Mouse (Mus musculus): ENCODE measurements around the gene Socs7. TPM values are rescaled to one million over a fixed set of nuclear protein-coding genes. Genes with fewer than 3 reads are reported as not detected.
A peak's percentile ranks its signal among the peaks of the same experiment; 100 is the strongest.
"Not testable (repeated sequence)": the region's sequence is repeated elsewhere in the genome, so short reads cannot be mapped to it uniquely, and the experiment has no call there.

Socs7 gene
- total RNA-seq, 2 experiments from 2014 or later: 81.0 to 84.7 TPM

DNA sequence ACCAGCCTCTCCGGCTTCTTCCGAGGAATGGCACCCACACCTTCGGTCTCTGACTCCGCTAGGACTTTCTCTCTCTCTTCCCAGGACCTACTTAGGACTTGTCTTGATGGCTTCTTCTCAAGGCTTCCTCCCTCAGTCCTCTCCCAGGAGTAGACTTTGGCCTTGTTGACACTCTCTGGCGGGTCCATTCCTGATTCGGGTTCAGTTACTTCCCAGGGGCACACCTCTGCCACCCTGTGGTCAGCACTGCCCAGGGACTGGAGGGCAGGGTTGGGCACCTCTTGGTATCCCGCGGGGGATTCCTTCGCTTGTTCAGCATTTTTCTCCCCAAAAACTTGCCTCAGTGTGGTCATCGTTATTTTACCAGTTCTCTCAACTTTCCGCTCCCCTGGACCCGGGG is 25.0 kb upstream of the Socs7 start:
- intact Hi-C loops (cut with DNase I): no loop called here

DNA sequence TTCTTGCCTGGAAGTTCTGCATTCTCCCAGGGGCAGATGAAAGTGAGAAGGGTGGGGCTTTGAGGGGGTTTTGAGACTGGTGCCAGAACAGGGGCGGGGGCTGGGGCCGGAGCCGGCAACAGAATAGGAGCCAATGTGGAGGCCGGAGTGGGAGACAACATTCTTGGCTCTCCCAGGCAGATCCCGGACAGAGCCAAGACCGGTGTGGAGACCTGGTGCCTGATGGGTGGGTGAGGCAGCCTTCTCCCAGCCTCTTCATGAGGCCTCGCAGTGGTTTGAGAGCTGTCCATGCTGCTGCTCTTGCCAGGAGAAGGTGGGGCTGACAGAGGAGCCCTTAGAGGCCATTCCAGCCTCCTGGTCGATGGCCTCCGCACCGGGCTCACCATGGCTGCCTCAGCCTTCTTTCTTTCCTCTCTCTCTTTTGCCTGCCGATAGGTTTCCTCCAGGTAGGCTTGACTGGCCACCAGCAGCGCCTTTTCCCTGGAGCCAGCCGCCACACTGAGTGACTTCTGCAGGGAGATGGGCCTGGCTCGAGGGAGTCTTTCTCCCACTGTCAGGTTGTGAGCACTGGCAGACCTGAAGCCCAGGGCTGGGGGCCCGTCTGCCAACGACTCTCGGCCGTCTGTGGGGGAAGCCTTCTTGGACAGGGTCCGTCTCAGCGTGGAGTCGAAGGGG is 23.9 kb upstream of the Socs7 start:
- intact Hi-C loops (cut with DNase I): no loop called here
- DNase-seq (ENCODE audit: extremely low spot score in 1 of 2, low spot score in 2 of 2): no peak

More for the DNA sequence above, 25.0 kb upstream of the Socs7 start:
- DNase-seq (ENCODE audit: extremely low spot score in 1 of 2, low spot score in 2 of 2): no peak

DNA sequence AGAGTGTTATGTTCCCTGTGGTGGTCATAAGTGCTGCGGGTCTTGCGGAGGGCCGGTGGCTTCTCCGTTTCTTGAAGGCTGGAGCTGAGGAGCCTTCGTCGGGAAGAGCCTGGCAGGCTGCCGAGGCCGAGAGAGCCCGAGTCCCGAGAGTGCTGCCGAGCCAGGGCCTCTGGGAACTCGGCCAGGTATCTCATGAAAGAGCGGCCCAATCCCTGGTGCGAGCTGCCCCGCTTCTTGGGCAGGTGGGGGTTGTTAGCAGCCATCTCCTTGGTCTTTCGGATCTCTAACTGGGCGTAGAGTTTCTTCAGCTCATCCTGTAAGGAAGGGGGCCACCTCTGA is 23.4 kb upstream of the Socs7 start:
- peak; percentile 60 to 86 for DNase-seq (ENCODE audit: extremely low spot score in 1 of 2, low spot score in 2 of 2)
- intact Hi-C loops (cut with DNase I): no loop called here

DNA sequence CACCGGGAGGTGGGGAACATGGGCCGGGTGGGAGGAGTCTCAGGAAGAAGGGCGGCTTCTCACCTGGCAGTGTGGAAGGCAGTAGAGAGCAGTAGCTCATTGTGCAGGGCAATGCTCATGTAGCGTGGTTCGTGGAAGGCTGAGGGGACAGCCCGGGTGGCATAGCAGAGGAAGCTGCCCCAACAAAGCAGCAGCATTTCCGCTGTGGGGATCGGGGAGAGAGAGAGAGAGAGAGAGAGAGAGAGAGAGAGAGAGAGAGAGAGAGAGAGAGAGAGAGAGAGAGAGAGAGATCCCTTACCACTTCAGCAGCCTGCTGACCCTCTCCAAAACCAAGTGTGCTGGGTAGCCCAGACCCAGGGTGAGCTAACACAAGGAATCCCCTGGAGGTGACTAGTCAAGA is 19.2 kb upstream of the Socs7 start:
- no peak for DNase-seq (ENCODE audit: extremely low spot score in 1 of 2, low spot score in 2 of 2)
- intact Hi-C loops (cut with DNase I): no loop called here

DNA sequence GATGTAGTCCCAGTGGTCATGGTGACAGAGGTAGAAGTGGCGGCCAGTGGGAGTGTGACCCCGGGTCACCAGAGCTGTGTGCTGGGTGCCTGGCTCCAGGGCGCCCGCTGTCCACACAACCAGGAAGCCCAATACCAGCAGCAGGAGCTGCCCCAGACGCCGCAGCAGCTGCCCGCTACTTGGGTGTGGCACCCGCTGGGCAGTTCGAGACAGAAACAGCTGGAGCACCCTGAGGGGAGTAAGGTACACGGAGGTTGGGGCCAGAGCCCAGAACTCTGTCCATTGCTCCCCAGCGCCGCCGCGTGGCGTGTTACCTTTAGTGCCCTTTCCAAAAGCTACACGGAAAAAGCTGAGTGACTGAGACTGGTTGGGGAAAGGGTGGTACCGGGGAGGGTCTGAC is 18.7 kb upstream of the Socs7 start:
- DNase-seq (ENCODE audit: extremely low spot score in 1 of 2, low spot score in 2 of 2): no peak
- intact Hi-C loops (cut with DNase I): no loop called here

DNA sequence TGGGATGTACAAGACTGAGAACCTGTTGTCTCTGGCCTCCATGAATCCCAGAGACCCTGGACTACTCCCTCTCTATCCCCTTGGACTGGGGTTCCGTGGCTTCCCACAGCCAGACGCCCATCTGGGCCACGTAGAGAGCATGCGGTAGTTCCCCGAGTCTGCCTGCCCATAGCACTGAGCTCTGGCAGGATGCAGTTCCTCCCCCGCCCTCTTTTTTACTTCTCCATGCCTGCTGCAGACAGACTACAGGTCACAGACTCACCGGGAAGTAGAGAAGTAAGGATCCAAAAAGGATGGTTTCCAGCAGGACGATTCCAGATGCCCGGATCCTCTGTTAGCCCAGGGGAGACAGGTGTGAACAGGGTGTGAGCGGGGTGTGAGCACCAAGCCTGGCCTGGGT is 16.9 kb upstream of the Socs7 start:
- DNase-seq (ENCODE audit: extremely low spot score in 1 of 2, low spot score in 2 of 2): no peak
- intact Hi-C loops (cut with DNase I): no loop called here

DNA sequence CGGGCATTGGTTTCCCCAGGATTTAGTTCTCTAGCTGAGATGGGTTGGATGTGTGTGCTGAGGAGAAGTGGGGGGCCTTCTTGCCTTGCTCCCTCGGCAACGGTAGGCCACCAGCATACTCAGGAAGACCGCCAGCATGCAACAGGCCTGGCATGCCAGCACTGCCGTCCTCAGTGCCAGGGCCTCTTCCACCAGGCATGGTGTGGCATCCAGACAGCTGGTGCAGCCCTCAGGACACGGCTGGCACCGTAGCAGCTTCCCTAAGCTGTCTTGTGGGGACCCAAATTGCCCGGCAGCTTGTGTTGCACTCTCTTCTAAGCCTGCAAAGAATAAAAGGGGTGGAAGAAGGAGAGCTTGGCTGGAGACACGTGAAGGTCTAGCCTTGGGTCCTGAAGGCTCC is 16.0 kb upstream of the Socs7 start:
- peak in 1 of 2 experiments; percentile 31 for DNase-seq (ENCODE audit: extremely low spot score in 1 of 2, low spot score in 2 of 2)
- intact Hi-C loops (cut with DNase I): no loop called here

DNA sequence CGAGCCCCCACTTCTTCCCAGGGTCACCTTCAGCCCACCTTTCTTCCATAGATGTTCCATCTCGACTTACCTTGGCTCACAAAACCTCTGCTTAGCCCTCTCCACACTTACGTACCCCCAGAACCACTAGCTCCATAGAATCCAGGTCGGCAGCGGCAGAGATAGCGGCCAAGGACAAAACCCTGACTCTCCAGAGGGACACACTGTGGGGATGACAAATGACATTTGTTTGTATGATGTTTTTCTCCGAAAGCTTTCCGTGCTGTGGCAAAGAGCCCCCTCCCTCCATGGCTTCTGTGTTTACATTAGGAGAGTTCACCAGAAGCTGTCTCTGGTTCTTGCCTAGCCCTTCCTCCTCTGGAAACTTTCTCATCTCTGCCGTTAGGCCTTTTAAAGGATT is 15.1 kb upstream of the Socs7 start:
- intact Hi-C loops (cut with DNase I): no loop called here
- no peak for DNase-seq (ENCODE audit: extremely low spot score in 1 of 2, low spot score in 2 of 2)

DNA sequence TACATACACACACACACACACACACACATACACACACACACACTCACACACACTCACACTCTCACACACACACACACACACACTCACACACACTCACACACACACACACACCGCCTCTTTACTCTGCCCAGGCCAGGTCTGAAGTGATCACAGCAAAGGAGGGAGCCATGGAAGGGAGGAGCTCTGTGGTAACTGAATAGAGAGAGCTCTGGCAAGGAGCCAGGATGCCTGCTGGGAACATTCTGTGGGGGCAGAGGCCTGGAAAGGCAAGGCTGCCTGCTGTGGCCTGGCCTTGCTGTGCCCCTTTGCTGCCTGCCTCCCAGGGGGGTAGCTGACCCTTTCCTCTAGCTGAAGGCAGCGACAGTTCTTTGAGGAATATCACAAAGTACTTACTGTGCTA is 12.3 kb upstream of the Socs7 start:
- intact Hi-C loops (cut with DNase I): no loop called here
- DNase-seq (ENCODE audit: extremely low spot score in 1 of 2, low spot score in 2 of 2): peak; percentile 66 to 90

DNA sequence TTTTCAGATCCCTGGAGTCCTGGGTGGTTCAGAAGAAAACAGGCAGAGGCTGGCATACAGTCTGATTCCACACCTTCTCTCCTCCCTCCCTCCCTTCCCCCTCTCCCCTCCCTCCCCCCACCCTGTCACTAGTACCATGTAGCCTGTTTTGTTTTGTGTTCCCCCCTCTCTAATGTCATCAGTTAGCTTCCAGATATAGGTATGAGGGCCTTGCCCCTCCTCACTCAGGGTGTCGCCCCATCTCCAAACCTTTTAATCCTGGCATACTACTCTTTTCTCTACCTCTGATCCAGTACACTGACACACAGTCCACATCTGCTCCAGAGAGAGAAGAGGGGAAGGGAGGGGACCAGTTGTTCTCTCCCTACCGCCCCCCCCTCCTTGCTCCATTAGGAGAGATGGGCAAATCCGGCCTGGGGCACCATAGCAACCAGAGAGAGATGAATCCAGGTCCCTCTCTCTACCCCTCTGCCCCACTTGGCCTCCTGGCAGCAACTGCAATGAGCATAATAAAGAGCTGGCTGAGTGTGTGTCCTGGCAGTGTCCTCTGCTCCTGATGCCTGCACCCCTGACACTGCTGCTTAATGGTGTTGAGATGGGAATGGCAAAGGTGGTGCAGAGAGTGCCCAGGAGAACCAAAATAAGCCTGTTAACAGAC is 10.2 kb upstream of the Socs7 start, which contains the start of gene Gpr179:
Gene Gpr179, minus strand, starts transcription at position 51 of the 658 bp plus-strand sequence.
- intact Hi-C loops (cut with DNase I): no loop called here
- no peak for DNase-seq (ENCODE audit: extremely low spot score in 1 of 2, low spot score in 2 of 2)

DNA sequence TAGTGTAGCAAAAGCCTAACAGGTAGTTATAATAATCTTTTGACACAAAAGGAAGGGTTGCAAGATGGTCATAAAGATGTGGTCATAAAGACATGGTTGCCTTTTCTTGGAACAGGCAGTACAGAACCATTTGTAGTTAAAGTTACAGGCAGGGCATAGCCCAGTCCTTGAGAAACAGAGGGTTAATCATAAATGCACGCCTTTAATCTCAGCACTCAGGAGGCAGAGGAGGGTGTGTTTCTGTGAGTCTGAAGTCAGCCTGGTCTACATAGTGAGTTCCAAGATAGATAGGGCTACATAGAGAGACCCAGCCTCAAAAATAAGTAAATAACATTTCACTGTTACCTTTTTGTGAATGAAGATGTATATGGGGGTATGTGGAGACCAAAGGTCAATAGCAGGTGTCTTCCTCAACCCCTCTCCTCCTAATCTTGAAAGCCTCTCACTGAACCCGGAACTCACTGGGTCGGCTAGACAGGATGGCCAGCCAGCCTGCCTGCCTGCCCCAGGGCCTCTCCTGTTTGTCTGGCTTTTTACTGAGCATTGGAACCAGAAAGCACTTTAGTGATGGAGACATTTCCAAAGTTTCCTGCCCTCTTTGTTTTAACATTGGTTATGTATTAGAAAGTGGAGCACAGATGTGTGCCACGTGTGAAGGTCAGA is 9.3 kb upstream of the Socs7 start:
- intact Hi-C loops (cut with DNase I): no loop called here
- DNase-seq (ENCODE audit: extremely low spot score in 1 of 2, low spot score in 2 of 2): no peak

DNA sequence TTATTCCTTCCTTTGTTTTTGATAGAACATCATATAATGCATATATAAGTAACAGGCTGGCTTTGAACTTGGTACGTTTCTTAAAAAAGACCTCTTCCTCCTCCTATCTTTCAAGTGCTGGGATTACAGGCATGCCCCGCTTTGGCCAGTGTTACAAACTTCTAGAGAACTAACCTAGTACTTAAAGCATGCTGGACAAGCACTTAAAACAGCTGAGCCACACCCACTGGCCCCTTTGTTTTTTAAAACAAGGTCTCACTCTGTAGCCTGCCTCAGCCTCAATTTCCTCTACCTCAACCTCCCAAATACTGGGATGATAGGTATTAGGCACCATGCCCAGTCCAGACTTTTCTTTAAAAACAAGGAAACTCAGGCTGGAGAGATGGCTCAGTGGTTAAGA is 7.7 kb upstream of the Socs7 start:
- DNase-seq (ENCODE audit: extremely low spot score in 1 of 2, low spot score in 2 of 2): no peak
- intact Hi-C loops (cut with DNase I): no loop called here

DNA sequence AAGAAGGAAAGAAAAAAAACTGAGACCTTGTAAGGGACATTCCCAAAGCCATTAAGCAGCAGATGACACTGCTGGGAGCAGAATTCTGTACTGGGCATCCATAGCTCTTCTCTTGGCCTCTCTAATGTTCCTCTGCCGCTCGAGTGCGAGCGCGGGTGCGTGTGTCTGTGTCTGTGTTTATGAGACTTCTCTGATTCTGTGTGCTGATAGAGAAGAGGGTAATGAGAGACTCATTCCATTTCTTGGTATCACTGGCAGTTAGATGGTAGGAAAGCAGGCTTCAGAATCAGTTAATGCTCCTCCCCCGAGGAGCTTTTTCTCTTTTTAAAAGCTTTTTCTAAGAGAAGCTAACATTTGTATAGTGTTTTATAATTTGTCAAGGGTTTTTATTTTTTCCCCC is 7.1 kb upstream of the Socs7 start:
- intact Hi-C loops (cut with DNase I): no loop called here
- DNase-seq (ENCODE audit: extremely low spot score in 1 of 2, low spot score in 2 of 2): no peak

DNA sequence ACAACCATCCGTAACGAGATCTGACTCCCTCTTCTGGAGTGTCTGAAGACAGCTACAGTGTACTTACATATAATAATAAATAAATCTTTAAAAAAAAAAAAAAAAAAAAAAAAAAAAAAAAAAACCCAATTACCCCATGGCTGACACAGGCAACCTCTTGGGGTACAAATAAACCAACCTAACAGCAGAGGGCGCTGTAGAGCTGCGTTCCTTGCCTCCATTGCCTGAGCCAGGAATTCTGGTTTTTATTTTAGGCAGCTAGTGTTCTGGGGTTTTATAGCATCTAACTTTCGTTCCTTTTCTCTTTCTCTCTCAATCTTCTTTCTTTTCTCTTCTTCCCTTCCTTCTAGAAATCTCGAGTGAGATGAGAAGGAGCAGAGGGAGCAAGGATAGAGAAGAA is 4.7 kb upstream of the Socs7 start:
- peak; percentile 56 to 73 for DNase-seq (ENCODE audit: extremely low spot score in 1 of 2, low spot score in 2 of 2)
- intact Hi-C loops (cut with DNase I): not testable (repeated sequence)

DNA sequence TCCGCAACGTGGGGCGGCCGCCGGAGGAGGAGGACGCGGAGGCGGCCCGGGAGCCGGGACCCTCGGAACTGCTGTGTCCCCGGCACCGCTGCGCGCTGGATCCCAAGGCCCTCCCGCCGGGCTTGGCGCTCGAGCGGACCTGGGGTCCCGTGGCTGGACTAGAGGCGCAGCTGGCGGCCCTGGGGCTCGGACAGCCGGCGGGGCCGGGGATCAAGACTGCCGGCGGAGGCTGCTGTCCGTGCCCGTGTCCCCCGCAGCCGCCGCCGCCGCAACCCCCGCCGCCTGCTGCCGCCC is 245 bp downstream of the Socs7 start:
- intact Hi-C loops (cut with DNase I): loop anchor here (5.0 kb wide), 1 partner anchor 40 kb away; no protein-coding TSS in a partner anchor

DNA sequence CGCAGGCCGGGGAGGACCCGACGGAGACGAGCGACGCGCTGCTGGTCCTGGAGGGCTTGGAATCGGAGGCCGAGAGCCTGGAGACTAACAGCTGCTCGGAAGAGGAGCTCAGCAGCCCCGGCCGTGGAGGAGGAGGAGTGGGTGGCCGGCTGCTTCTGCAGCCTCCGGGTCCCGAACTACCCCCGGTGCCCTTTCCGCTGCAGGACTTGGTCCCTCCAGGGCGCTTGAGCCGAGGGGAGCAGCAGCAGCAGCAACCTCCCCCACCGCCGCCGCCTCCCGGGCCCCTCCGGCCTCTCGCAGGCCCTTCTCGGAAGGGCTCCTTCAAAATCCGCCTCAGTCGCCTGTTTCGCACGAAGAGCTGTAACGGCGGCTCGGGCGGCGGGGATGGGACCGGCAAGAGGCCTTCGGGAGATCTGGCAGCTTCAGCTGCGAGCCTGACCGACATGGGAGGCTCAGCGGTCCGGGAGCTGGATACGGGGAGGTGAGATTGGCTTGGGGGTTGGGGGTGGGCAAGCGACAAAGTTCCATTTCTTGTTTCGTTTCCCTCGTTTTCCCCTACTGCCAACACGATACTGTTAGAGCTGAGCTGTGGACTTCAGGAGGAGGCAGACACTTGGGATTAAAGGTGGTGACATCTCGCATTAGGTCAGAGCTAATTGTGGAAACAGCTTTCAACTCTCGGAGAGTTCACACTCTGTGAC is 742 bp downstream of the Socs7 start:
- peak in 1 of 2 experiments; percentile 67 for DNase-seq (ENCODE audit: extremely low spot score in 1 of 2, low spot score in 2 of 2)
- intact Hi-C loops (cut with DNase I): loop anchor here (5.0 kb wide), 1 partner anchor 39 kb away; no protein-coding TSS in a partner anchor

More for the DNA sequence above, 245 bp downstream of the Socs7 start:
- no peak for DNase-seq (ENCODE audit: extremely low spot score in 1 of 2, low spot score in 2 of 2)

DNA sequence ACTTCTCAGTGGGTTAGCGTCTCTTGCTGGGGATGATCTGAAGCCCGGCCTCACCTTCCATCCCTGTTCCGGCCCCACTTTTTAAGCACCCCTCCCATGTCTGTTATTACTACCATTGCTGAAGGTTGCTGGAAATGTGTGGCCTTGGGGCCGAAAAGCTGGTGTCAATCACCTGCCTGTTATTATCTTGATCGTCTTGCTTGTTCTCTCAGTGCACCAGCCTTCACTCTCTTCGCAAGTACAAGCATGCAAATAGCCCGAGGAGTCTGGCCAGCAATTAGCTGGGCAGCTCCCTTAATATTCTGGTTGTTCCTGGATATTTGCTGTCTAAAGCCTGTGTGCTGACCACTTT is 1.3 kb downstream of the Socs7 start:
- DNase-seq (ENCODE audit: extremely low spot score in 1 of 2, low spot score in 2 of 2): no peak
- intact Hi-C loops (cut with DNase I): loop anchor here (5.0 kb wide), 1 partner anchor 39 kb away; no protein-coding TSS in a partner anchor

DNA sequence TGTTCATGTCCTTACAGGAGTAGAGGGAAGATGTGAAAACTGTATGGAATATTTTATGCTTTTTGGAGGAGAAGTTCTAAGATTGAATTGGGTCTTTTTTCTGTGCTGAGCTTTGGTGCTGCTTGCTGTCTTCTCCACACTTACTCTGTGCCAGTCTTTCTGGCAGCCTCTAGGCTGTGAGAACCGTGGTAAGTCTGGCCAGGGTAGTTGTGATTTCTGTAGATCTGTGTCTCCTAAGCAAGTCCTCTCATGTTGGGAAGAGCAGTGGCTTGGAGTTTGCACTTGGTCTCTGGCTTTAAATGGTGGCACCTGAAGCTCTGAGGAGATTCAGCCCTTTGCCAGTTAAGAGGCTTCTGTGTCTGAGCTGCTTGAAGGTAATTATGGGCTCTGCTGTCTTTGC is 3.2 kb downstream of the Socs7 start:
- DNase-seq (ENCODE audit: extremely low spot score in 1 of 2, low spot score in 2 of 2): no peak
- intact Hi-C loops (cut with DNase I): no loop called here

DNA sequence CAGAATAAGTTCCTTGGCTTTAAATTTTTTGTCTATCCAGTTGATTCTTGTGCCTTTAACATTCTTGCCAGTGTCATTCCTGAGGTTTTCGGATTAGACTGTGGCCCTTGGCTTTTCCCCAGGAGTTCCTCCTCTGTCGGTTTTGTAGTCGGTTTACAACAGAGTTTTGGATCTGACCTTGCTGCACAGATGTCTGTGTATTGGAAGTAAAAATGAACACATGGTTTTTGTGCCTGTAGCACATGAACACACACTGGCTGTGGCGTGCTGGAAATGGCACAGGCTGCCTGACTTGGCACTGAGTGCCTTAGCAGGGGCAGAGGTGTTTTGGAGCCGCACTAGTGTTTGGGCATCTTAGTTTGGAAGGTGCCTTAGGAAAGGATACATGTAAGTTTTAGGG is 6.2 kb downstream of the Socs7 start:
- intact Hi-C loops (cut with DNase I): no loop called here
- DNase-seq (ENCODE audit: extremely low spot score in 1 of 2, low spot score in 2 of 2): no peak

All from left cerebral cortex, postnatal 10 days (tissue).